Mouse (Mus musculus): ENCODE measurements around the gene Bcam. TPM values are rescaled to one million over a fixed set of nuclear protein-coding genes. Genes with fewer than 3 reads are reported as not detected.
A peak's percentile ranks its signal among the peaks of the same experiment; 100 is the strongest.

Bcam gene
- polyA plus RNA-seq (2015; fragmentation: Nextera tagmentation; extraction: Ambion mirVana), result 5.2 and 6.4 TPM in 2 replicates

GRCm38 (mm10) chr7:19770984-19771391 is at the start of gene Bcam:
Gene Bcam, minus strand, starts transcription at chr7:19771016.
- Histone ChIP-seq H3K9ac (replicated peaks) (peak within 1 kb of the TSS; percentile 60), H3K4me3 (replicated peaks) (peak within 1 kb of the TSS; percentile 36), H3K27ac (no peak within 1 kb of the TSS), H3K36me3 (no peaks in the 10 kb centered on the region), H3K27me3 (peaks cover 44% of the 10 kb centered on the region), H3K4me1 (replicated peaks) (peaks cover 21% of the 10 kb centered on the region), H3K4me2 (replicated peaks) (peak within 1 kb of the TSS; percentile 66), H3K9me3 (no peaks in the 10 kb centered on the region)
- ATAC-seq, result peak; percentile 53
- WGBS, result 2% methylated on average over 8 of the region's 9 CpGs

GRCm38 (mm10) chr7:19818875-19819274 is 48.1 kb upstream of the Bcam start:
- Histone ChIP-seq H3K9ac (replicated peaks) (no peak overlapping the region), H3K27ac (no peak overlapping the region), H3K36me3 (no peaks in the 10 kb centered on the region), H3K27me3 (peaks cover 62% of the 10 kb centered on the region), H3K4me1 (replicated peaks) (peaks cover 36% of the 10 kb centered on the region), H3K4me3 (replicated peaks) (no peak overlapping the region), H3K9me3 (no peaks in the 10 kb centered on the region), H3K4me2 (replicated peaks) (no peak overlapping the region)
- no peak for ATAC-seq
- WGBS, result 85% methylated on average over 7 of the region's 7 CpGs

- Histone ChIP-seq H3K27ac (no peak overlapping the region), H3K9ac (replicated peaks) (no peak overlapping the region), H3K27me3 (peaks cover 62% of the 10 kb centered on the region), H3K4me1 (replicated peaks) (peaks cover 34% of the 10 kb centered on the region), H3K4me3 (replicated peaks) (no peak overlapping the region), H3K4me2 (replicated peaks) (no peak overlapping the region), H3K9me3 (no peaks in the 10 kb centered on the region), H3K36me3 (no peaks in the 10 kb centered on the region)
- ATAC-seq, result no peak
- 80% methylated on average over 5 of the region's 5 CpGs for WGBS
Observed at GRCm38 (mm10) chr7:19818440-19818839, 47.6 kb upstream of the Bcam start.

- peak; percentile 78 for ATAC-seq
- Histone ChIP-seq H3K27me3 (peaks cover 61% of the 10 kb centered on the region), H3K4me1 (replicated peaks) (peaks cover 31% of the 10 kb centered on the region), H3K27ac (peak overlapping the region; percentile 53), H3K9me3 (no peaks in the 10 kb centered on the region), H3K9ac (replicated peaks) (peak overlapping the region; percentile 20; the same call in 1 of the 2 replicates), H3K4me2 (replicated peaks) (peak overlapping the region; percentile 61), H3K36me3 (no peaks in the 10 kb centered on the region), H3K4me3 (replicated peaks) (peak overlapping the region; percentile 13; the same call in 1 of the 2 replicates)
- 5% methylated on average over 15 of the region's 15 CpGs for WGBS
Observed at GRCm38 (mm10) chr7:19817382-19818105, 46.7 kb upstream of the Bcam start.

GRCm38 (mm10) chr7:19816224-19816771 is 45.5 kb upstream of the Bcam start:
- under 1% methylated on average over 28 of the region's 28 CpGs for WGBS
- Histone ChIP-seq H3K27ac (peak overlapping the region; percentile 9; the same call in 1 of the 2 replicates), H3K36me3 (no peaks in the 10 kb centered on the region), H3K9me3 (no peaks in the 10 kb centered on the region), H3K9ac (replicated peaks) (peak overlapping the region; percentile 61), H3K4me1 (replicated peaks) (peaks cover 28% of the 10 kb centered on the region), H3K27me3 (peaks cover 61% of the 10 kb centered on the region), H3K4me3 (replicated peaks) (peak overlapping the region; percentile 44), H3K4me2 (replicated peaks) (peak overlapping the region; percentile 61)
- peak; percentile 59 for ATAC-seq

- Histone ChIP-seq H3K27me3 (peaks cover 63% of the 10 kb centered on the region), H3K36me3 (no peaks in the 10 kb centered on the region), H3K4me2 (replicated peaks) (peak overlapping the region; percentile 61), H3K4me1 (replicated peaks) (peaks cover 33% of the 10 kb centered on the region), H3K9me3 (no peaks in the 10 kb centered on the region), H3K27ac (peak overlapping the region; percentile 9; the same call in 1 of the 2 replicates), H3K4me3 (replicated peaks) (peak overlapping the region; percentile 44), H3K9ac (replicated peaks) (peak overlapping the region; percentile 61)
- peak; percentile 24; the same call in 1 of the 2 replicates for ATAC-seq
- WGBS, result 24% methylated on average over 17 of the region's 17 CpGs
Observed at GRCm38 (mm10) chr7:19815296-19816223, 44.7 kb upstream of the Bcam start.

GRCm38 (mm10) chr7:19813579-19814122 is 42.8 kb upstream of the Bcam start:
- H3K4me3 ChIP-seq (replicated peaks), result no peak overlapping the region
- 80% methylated on average over 6 of the region's 6 CpGs for WGBS
- no peak overlapping the region for H3K27ac ChIP-seq
- no peak for ATAC-seq
- peaks cover 77% of the 10 kb centered on the region for H3K27me3 ChIP-seq
- no peaks in the 10 kb centered on the region for H3K9me3 ChIP-seq
- no peaks in the 10 kb centered on the region for H3K36me3 ChIP-seq
- no peak overlapping the region for H3K9ac ChIP-seq (replicated peaks)
- peaks cover 33% of the 10 kb centered on the region for H3K4me1 ChIP-seq (replicated peaks)
- no peak overlapping the region for H3K4me2 ChIP-seq (replicated peaks)

- Histone ChIP-seq H3K9ac (replicated peaks) (no peak overlapping the region), H3K27ac (no peak overlapping the region), H3K4me1 (replicated peaks) (peaks cover 32% of the 10 kb centered on the region), H3K4me2 (replicated peaks) (no peak overlapping the region), H3K9me3 (no peaks in the 10 kb centered on the region), H3K36me3 (no peaks in the 10 kb centered on the region), H3K4me3 (replicated peaks) (no peak overlapping the region), H3K27me3 (peaks cover 77% of the 10 kb centered on the region)
- no peak for ATAC-seq
- 83% methylated on average over 4 of the region's 4 CpGs for WGBS
Observed at GRCm38 (mm10) chr7:19813161-19813560, 42.3 kb upstream of the Bcam start.

- Histone ChIP-seq H3K4me2 (replicated peaks) (peak overlapping the region; percentile 47), H3K27ac (no peak overlapping the region), H3K4me3 (replicated peaks) (peak overlapping the region; percentile 25), H3K9ac (replicated peaks) (0 out of 2 replicates have a peak overlapping the region, but pooled peaks have one; percentile 25), H3K9me3 (no peaks in the 10 kb centered on the region), H3K27me3 (peaks cover 67% of the 10 kb centered on the region), H3K4me1 (replicated peaks) (peaks cover 12% of the 10 kb centered on the region), H3K36me3 (no peaks in the 10 kb centered on the region)
- 6% methylated on average over 22 of the region's 22 CpGs for WGBS
- ATAC-seq, result 0 out of 2 replicates have a peak, but pooled peaks have one; percentile 21
Observed at GRCm38 (mm10) chr7:19811114-19811513, 40.3 kb upstream of the Bcam start.

GRCm38 (mm10) chr7:19809369-19809768 is 38.6 kb upstream of the Bcam start:
- Histone ChIP-seq H3K9ac (replicated peaks) (peak overlapping the region; percentile 10; the same call in 1 of the 2 replicates), H3K4me2 (replicated peaks) (peak overlapping the region; percentile 48), H3K27ac (no peak overlapping the region), H3K36me3 (no peaks in the 10 kb centered on the region), H3K9me3 (no peaks in the 10 kb centered on the region), H3K4me1 (replicated peaks) (peaks cover 6% of the 10 kb centered on the region), H3K4me3 (replicated peaks) (peak overlapping the region; percentile 25), H3K27me3 (peaks cover 63% of the 10 kb centered on the region)
- ATAC-seq, result peak; percentile 69
- WGBS, result 3% methylated on average over 27 of the region's 27 CpGs

- 86% methylated on average over 8 of the region's 8 CpGs for WGBS
- ATAC-seq, result no peak
- no peak overlapping the region for H3K4me3 ChIP-seq (replicated peaks)
- no peak overlapping the region for H3K9ac ChIP-seq (replicated peaks)
- H3K36me3 ChIP-seq, result no peaks in the 10 kb centered on the region
- H3K9me3 ChIP-seq, result no peaks in the 10 kb centered on the region
- peaks cover 6% of the 10 kb centered on the region for H3K4me1 ChIP-seq (replicated peaks)
- peaks cover 39% of the 10 kb centered on the region for H3K27me3 ChIP-seq
- H3K27ac ChIP-seq, result no peak overlapping the region
- no peak overlapping the region for H3K4me2 ChIP-seq (replicated peaks)
Observed at GRCm38 (mm10) chr7:19806356-19806969, 35.6 kb upstream of the Bcam start.
